Mouse (Mus musculus) liver, embryonic 14.5 days (tissue): Measurements from ENCODE around the gene Gm5662.
"Not testable (repeated sequence)": the region's sequence is repeated elsewhere in the genome, so short reads cannot be mapped to it uniquely, and the experiment has no call there.

Source experiments
- CTCF ChIP-seq: IDR thresholded peaks from 2 replicates; pipeline ENCODE4 v1.5.1; 2016; ENCODE audit warnings: antibody characterized with exemption, low read depth, control low read depth
- EP300 ChIP-seq: IDR thresholded peaks from 2 replicates; pipeline ENCODE4 v1.6.1; 2016; ENCODE audit warnings: antibody characterized with exemption, low read depth

DNA sequence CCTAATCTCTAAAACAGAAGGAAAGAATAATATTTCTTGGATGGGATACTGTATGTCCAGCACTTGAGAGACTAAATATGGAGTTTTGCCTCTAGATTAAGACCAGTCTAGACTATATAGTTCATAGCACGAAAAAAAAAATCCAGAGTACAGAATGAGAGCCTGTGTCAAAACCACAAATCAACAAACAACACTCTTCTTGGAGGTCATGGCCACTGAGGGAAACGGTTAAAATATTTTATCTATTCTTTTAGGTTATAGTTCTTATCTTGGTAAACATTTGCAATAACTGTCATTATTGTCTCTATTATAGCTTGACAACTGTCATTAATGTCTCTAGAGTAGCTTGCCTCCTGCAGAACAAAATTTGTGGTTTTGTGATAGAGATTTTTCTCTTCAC, 22.9 kb upstream of the Gm5662 start:
- not testable (repeated sequence) for TF ChIP-seq CTCF, EP300
